Mouse (Mus musculus): ENCODE results near the gene Tnfrsf21. TPM values are rescaled to one million over a fixed set of nuclear protein-coding genes. Genes with fewer than 3 reads are reported as not detected.

Tnfrsf21 gene
- total RNA-seq, 2 experiments from 2014 or later = 16.0 to 20.2 TPM

DNA sequence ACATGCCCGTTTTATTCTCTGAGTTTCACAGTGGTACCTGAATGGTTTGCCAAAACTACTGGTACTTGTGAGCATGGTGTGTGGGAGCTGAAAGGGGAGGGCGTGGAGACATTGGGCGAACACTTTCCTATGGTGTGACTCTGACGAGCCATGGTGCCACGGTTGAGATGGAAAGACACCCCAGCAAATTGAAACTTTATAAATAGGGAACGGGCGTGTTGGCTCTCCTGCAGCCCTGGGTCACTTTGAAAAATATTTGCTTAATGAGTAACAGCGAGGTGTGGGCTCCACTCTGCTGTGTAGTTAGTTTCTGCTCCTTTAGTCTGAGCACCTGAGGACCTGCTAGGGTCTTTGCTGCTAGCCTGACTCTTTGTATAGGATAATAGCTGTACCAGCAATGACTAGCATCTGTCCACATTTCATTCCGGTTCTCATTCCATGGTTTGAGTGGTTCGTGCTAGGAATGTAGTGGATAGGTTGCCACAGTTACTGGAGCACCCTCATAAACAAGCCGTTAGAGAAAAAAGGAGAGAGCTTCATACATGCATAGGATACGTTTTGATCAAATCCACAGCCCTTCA lies 7.4 kb downstream of the Tnfrsf21 start:
- intact Hi-C loops (cut with DNase I) = no loop called here
- DNase-seq = no peak

DNA sequence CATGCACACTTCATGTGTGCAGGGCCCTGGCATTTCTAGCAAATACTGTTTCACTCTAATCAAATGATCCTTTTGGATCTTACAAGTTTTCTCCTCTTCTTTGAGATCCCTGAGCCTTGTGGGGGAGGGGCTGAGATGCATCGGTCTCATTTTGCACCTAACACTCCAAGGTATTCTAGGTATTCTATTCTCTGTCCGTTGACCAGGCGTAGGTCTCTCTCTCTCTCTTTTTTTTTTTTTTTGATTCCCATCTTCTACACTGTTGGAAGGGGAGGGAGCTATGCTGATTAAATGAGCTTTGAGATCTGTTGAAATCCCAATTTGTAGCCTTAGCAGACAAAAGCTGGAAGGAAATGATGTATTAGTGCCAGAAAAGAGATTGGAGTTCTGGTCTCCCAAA lies 8.2 kb downstream of the Tnfrsf21 start:
- intact Hi-C loops (cut with DNase I) = no loop called here
- DNase-seq = no peak

DNA sequence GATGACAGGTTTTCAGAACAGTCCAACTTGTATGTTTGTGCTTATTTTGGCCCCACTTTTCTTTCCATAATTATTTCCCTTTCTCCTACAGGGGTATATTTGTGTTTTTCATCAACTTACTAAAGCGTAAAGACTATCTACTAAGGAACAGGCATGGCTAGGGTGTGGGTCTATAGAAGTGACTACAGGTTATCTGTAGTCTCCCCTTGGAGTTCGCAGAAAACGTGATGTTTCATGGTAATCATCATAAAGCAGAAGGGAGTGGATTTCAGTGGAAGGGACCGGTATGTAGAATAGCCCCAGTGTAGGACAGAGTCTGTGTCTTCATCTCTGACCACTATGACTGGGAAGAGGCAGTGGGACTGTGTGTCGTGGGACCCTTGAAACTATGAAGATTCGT lies 8.7 kb downstream of the Tnfrsf21 start:
- intact Hi-C loops (cut with DNase I) = no loop called here
- no peak for DNase-seq

DNA sequence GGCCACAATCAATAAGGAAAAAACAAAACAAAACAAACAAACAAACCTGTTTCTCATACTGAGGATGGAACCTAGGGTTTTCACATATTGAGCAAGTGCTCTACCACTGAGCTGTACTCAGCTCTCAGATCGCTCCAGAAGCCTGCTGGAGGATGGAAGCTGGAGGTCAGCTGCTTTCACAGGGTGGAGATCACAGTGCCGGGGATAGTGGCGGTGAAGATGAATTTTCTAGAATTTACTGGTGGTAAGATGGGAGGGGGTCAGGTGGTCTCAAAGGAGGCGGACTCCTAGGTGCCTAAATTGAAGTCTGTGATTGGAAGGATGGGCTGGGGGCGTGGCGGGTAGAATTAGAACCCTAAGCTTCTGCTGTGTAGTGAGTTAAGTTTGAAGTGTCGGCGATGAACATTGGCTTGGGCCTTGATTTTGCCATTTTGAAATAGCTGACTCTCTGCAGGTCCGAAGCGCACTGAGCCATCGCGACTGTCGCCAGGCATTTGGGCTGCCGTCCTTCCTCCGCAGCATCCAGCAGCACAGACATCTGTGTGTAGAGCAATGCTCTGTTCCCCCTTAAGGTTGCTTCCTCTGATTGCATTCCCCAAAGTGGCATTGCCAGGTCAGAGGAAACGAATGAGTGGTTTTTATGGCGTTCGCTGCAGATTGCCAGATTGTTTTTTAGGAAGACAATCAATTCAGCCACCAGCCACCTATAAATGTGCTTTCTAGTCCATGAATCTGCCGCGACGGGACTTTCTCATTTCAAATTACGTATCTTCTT lies 9.7 kb downstream of the Tnfrsf21 start:
- intact Hi-C loops (cut with DNase I) = no loop called here
- no peak for DNase-seq

DNA sequence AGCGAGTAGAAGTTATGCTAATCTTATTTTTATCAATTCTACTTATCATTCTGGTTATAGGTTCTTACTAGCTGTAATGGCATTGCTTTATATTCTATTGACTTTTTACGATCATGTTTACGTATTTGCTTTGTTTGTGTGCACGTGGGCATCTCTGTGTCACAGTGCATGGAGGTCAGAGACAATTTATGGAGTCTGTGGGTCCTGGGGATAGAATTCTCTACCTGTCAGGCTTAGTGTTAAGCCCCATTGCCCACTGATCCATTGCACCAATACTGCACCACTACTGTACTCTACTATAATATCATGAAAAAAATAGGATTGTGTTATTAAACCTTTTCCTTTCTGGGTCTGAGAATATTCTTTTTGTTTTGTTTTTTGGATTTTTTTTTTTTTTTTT lies 10.4 kb downstream of the Tnfrsf21 start:
- DNase-seq = no peak
- intact Hi-C loops (cut with DNase I) = no loop called here

DNA sequence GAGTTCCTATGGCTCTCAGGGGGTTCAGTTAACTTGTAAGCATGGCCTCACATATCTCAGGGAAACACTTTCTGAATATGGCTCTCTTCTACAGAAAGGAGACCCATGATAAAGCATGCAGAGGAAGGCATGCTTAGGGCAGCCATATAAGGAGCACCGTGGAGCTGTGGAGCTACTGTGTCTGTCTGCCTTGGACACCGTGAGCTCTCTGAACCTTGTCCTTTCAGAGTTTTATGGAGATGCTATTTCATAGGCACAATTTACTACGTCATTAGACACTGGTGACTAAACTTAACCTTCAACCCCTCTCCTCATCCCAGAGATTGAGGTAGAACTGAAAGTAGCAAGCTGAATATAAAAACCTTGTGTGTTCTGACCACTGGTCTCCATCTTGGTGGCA lies 13.2 kb downstream of the Tnfrsf21 start:
- no peak for DNase-seq
- intact Hi-C loops (cut with DNase I) = no loop called here

DNA sequence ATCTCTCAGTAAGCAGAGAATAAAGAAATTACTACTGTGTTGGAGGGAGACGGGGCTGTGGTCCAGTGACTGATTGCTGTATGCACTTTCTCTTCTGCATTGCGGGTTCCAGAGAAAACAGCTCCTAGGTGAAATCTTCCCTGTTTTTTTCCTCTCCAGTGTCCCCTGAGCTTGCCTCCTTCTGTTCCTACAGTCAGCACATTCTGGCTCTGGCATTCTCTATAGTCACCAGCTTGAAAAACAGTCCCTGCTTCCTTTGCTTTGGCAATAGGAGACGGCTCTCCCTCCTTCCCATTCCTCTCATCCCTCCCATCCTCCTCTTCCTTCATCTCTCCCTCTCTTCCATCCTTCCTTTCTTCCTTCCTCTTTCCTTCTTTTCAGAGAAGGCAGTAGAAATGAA lies 13.9 kb downstream of the Tnfrsf21 start:
- intact Hi-C loops (cut with DNase I) = no loop called here
- DNase-seq = no peak

DNA sequence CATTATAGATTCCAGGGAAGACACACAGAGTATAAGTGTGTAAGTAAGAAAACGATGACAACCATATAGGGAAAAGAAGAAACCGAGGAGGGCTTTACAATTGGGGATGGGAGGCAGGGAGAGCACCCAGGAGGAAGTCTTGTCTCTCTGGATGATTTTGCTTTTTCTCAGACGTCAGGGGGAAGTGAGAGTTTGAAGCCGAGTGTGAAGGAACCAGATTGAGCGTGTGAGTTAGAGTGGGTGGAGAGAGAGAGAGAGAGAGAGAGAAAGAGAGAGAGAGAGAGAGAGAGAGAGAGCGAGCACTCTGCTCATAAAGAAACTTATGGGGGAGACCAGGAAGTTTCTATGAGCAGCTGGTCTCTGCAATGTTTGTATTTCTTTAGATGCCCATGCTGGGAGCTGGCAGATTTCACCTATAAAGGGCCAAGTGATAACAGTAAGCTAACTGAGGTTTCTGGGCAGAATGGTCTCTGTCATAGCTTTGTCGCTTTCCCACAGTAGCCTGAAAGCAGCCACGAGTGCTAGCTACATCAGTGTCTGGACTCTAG lies 16.2 kb downstream of the Tnfrsf21 start:
- intact Hi-C loops (cut with DNase I) = no loop called here

DNA sequence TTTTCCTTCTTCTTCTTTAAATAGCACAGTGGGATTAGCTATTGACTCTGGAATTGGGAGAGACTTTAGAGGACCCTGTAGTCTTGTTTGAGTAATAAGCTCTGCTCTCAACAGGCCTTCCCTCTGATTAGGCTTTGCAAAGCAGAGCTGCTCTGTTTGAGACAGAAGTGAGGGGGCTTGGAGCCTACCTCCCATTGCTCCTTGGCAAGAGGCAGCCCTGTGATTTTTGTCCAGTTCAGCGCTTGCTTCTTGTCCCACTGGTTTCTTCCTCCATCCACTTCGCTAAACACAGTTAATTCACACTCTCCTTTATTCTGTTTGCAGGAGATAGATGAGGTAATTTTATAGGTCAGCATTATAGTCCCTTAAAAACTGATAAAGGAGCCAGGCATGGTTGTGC lies 19.0 kb downstream of the Tnfrsf21 start:
- intact Hi-C loops (cut with DNase I) = no loop called here
- no peak for DNase-seq

More for the DNA sequence above, 16.2 kb downstream of the Tnfrsf21 start:
- no peak for DNase-seq

DNA sequence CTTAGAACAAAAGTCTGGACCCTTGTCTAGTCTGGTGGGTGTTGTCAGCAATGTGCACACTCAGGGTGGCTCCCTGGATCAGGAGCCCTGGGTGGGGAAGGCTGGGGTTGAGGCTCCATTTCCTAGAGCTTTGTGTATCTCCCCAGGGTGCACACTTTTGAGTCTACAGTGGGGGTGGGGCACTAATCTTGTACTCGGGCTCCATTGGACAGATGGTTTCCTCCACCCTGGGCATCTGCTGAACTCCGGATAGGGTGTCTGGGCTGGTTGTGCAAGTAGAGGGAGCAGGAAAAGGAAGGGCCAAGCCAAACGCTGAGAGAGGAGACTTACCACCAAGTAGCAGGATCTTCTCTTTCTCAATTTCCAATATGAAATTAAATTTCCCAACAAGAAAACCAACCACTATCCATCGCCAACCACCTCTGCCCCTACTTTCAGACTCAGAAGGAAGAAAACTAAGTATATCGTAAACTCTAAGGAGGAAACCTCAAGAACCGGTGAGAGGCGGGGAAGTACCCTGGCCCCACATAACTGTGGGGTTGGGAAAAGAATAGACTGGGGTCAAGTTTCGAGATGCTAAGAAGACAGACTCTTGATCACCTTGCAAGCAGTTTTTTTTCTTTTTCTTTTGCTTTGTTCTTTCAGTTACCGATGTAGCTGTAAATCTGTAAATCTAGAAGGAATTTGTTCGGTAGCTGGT lies 19.9 kb downstream of the Tnfrsf21 start:
- peak; percentile 17 to 18 for DNase-seq

DNA sequence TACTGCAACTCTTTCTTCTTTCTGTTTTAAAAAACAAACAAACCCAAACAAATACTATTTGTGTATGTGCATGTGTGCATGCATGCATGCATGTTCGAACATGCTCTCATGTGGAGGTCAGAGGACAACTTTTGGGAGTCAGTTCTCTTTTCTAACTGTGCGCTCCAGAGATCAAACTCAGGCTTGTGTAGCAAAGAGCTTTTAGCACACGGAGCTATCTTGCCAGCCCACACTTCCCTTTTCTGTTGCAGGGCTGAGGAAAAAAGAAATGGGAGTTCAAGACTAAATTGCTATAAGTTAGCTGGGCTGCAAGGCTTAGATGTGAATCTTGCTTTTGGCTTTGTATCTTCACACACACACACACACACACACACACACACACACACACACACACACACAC lies 24.2 kb downstream of the Tnfrsf21 start:
- intact Hi-C loops (cut with DNase I) = no loop called here
- no peak for DNase-seq

More for the DNA sequence above, 19.9 kb downstream of the Tnfrsf21 start:
- intact Hi-C loops (cut with DNase I) = no loop called here

DNA sequence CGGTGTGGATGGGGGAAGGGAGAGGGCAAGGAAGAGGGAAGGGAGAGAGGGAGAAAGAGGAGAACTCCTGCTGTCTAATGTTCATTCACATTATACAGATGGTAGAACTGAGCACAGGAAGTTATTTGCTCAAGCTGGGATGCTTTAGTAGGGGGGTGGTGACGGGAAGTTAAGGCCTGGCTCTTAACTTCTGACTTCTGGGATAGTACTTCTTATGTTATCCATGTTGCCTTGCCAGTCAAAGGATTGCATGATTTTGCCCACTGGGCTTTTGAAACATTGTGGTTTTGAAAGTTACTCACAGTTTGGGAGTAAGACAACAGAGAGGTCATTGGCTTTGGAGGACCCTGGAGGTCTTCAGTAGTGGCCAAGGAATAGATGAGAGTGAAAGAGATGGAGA lies 34.3 kb downstream of the Tnfrsf21 start:
- intact Hi-C loops (cut with DNase I) = no loop called here

DNA sequence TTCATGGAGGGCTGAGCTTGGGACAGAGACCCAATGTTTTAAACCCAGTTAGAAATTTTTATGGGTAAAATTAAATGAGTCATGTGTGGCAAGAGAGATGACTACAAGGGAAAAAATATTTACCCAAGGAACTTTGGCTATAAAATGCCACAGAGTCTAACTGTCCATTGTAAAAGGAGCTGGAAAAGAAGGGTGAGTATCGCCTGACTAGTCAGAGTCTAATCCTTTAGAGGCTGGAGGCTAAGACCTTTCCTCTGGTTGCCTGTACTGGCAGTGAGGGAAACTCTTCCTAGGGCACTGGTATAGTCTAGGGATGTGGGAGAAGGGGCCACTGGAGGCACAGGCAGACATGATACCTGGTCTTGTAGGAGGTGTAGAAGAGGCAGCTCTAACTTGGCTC lies 36.4 kb downstream of the Tnfrsf21 start:
- intact Hi-C loops (cut with DNase I) = no loop called here
- no peak for DNase-seq

More for the DNA sequence above, 34.3 kb downstream of the Tnfrsf21 start:
- DNase-seq = no peak

DNA sequence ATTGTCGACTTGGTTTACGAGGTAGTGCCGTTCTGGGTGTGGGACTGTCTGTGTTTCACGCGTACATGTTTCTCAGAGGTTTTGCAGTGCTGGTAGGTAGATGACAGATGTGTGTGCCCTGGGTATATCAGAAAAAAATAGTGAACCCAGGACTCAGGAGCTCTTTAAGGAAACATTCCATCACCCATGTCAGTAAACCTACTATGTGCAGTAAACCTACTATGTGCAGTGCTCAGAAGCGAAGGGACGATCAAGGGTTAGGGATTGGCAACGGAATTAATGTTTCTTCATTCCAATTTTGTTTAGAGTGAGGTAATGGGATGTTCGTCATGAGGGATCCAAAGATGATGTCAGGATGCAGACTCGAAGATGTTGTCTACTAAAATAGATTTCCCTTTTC lies 37.6 kb downstream of the Tnfrsf21 start:
- no peak for DNase-seq
- intact Hi-C loops (cut with DNase I) = no loop called here

DNA sequence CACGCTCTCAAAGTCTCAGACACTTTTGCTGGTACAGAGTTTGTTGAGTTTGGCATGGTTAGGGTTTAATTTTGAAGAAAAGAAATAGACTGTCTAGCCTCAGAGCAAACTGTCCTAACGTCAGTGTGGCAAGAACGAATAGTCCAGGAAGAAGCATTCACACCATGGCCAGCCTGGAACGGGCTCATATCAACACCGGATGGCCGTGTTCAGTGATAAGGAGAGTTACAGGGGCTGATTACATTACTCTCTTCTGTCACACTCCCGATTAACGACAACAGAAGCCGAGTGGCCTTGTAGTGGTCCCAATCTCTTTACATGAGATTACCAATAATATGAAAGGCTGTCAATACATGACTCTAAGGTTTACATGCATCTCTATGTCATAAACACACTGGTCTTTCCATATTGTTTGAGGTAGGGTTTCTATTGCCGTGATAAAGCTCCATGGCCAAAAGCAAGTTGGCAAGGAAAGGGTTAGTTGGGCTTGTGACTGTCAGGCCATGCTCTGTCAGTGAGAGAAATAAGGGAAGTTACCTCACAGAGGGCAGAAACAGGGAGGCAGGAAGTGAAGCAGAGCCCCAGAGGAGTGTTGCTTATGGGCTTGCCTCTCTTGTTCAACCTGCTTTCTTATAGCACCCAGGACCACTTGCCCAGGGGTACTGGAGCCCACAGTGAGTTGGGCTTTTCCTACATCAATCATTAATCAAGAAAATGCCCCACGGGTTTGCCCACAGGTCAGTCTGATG lies 42.1 kb downstream of the Tnfrsf21 start:
- intact Hi-C loops (cut with DNase I) = no loop called here
- no peak for DNase-seq

DNA sequence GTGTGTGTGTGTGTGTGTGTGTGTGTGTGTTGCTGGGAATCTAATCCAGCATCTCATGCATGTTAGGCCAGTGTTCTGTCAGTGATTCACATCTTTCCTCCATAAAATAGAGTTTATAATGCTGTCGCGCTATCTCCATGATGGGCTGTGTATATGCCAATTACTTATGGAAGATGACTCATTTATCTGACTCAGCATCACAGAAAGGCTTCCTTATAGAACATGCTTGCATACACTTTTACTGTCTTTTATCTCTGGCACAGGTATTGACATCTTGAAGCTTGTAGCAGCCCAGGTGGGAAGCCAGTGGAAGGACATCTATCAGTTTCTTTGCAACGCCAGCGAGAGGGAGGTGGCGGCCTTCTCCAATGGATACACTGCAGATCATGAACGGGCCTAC lies 48.4 kb downstream of the Tnfrsf21 start:
- no peak for DNase-seq
- intact Hi-C loops (cut with DNase I) = no loop called here

DNA sequence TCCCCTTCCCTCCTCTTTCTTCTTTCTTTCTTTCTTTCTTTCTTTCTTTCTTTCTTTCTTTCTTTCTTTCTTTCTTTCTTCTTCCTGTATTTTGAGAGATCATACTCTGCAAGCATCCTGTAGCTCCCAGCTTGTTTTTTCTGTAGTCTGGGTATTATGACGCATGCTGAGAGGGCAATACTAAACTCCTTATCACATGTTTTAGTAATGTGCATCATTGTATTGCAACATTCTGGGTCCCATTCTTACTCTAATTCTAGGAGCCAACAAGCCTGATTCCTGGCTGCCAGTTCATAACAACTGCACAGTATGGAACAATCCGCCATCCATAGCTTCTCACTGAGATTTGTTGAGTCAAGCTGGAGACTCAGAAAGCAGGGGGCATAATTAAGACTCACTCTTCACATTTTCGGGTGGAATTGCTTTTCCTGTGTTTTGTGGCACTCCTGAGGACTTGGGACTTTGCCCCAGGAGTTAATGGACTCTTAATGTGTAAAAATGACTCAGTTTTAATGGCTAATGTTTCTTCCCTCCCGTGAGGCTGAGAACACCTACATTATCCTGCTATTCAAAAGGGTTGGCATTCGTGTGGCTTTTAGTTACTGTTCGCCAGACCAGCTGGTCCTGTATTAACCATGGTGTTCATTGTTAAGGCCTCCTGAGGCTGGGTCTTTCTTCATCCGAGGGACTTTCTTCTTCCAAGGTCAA lies 52.6 kb downstream of the Tnfrsf21 start:
- intact Hi-C loops (cut with DNase I) = no loop called here
- no peak for DNase-seq

DNA sequence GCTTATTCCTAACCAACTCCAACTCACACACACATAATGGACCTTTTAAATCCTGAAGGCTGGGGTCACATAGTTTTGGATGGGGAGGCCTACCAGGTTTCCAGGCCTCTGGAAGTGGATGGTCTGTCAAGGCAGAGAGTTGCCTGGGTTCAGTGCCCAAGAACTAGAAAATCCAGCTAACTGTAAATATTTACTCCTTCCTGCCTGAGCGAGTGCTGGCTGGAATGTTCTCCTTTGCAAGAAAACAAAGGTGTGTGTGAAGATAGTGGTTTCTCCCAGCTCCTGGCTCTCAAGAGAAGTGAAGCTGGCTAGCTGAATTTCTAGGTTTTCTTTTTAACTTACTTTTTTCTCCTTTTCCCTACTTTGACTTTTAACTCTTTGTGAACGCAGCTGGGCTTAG lies 54.6 kb downstream of the Tnfrsf21 start:
- DNase-seq = no peak
- intact Hi-C loops (cut with DNase I) = no loop called here

DNA sequence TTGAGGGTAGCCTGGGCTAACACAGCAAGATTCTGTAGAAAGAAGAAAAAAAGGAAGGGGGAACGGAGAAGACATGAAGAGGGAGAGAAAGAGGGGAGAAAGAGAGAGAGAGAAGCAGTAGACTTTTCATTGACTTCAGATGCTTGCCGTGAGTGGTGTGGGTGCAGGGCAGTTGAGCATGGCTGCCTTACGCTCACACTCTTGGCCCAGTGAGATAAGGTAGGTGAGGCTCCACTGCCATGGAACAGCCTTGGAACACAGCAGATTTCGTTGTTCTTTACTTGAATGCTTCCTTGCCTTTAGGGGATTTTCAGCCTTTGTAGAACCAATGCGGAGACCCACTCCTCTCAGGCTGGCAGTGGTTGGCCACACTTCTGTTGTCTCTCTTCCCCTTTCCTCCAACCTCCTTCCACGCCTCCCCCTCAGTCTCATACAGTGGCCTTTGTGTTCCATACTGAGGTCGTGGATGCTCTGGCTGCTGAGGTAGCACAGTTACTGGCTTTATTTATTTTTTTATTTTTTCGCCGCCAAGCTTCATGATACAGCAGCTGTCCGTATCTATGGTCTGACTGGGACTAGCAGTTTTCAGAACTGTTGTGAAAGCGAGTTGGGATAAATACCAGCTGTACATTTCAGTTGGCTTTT lies 55.9 kb downstream of the Tnfrsf21 start:
- DNase-seq = peak; percentile 20 to 31
- intact Hi-C loops (cut with DNase I) = no loop called here

DNA sequence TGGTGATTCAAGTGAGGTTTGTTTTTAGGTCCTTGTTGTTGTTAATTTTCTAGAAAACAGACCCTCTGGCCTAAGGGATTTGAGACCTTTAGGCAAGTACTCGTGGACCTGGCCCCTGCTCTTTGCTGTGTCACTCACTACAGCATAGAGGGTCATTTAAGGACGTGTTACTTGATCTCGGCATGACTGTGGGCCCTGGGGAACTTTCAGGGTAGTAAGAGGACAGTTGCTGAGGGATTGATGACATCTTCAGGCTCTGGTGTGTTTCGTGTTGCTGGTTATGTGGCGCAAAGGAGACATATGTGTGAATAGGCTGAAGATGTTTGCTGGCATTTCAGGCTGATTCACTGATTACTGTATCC lies 56.4 kb downstream of the Tnfrsf21 start:
- DNase-seq = peak in 1 of 2 experiments; percentile 38

More for the DNA sequence above, 56.4 kb downstream of the Tnfrsf21 start:
- intact Hi-C loops (cut with DNase I) = no loop called here
